ENCODE assay signal across 15 mouse cellular contexts in the genomic region with DNA sequence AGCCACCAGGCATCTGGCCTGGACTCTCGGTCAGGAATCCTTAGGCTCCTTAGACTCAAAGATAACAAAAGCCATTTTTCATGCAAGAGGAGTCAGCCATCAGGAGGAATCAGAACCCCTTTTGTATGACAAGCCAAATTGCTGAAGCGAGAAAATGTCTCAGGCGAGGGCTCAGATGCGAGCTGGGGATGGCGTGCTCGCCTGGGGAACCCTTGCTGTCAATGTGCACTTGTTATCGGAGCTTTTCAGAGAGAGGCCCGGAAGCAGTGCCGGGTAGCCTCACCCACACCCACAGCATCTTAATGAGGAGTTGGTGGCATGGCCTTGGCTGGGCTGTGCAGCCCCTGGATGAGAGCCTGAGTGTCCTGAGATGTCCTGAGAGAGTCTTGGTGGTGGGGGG. TPM values are rescaled to one million over a fixed set of nuclear protein-coding genes. Genes with fewer than 3 reads are reported as not detected.
A peak's percentile ranks its signal among the peaks of the same experiment; 100 is the strongest.
DNase-seq lines count a peak whose midpoint lies in the region; ATAC-seq lines count a peak whose summit lies in the region.
"Had no signal": no experiment of that assay in that cellular context is flagged by ENCODE, and none has a peak within 500 bp of the region (broad histone marks: within the 10 kb centered on the region; RNA-seq: fewer than 3 reads in every experiment).

No protein-coding gene starts in this region.

- H3K4me1 ChIP-seq in hindbrain, embryonic 10.5 days (replicated peaks) = peaks cover 68% of the 10 kb centered on the region
- peaks cover 72% of the 10 kb centered on the region for H3K4me1 ChIP-seq in midbrain, embryonic 10.5 days
- peaks cover 71% of the 10 kb centered on the region for H3K4me1 ChIP-seq in neural tube, embryonic 15.5 days
- H3K4me1 ChIP-seq: heart, embryonic 12.5 days had no signal

- H3K9me3 ChIP-seq in hindbrain, embryonic 10.5 days = no peaks in the 10 kb centered on the region
- no peaks in the 10 kb centered on the region for H3K9me3 ChIP-seq in midbrain, embryonic 10.5 days (replicated peaks)
- H3K9me3 ChIP-seq in neural tube, embryonic 15.5 days (replicated peaks) = no peaks in the 10 kb centered on the region
- H3K9me3 ChIP-seq: heart, embryonic 12.5 days; kidney, embryonic 15.5 days had no signal

- no peak overlapping the region for H3K9ac ChIP-seq in neural tube, embryonic 15.5 days (replicated peaks)
- H3K9ac ChIP-seq: heart, embryonic 12.5 days; kidney, embryonic 15.5 days had no signal

- H3K4me3 ChIP-seq in hindbrain, embryonic 10.5 days = no peak overlapping the region
- H3K4me3 ChIP-seq in midbrain, embryonic 10.5 days = no peak overlapping the region
- H3K4me3 ChIP-seq in neural tube, embryonic 15.5 days (replicated peaks) = no peak overlapping the region
- H3K4me3 ChIP-seq: heart, embryonic 12.5 days; kidney, embryonic 15.5 days had no signal

- H3K36me3 ChIP-seq in hindbrain, embryonic 10.5 days = no peaks in the 10 kb centered on the region
- H3K36me3 ChIP-seq in midbrain, embryonic 10.5 days = peaks cover 9% of the 10 kb centered on the region
- H3K36me3 ChIP-seq in neural tube, embryonic 15.5 days = no peaks in the 10 kb centered on the region
- H3K36me3 ChIP-seq: heart, embryonic 12.5 days; kidney, embryonic 15.5 days had no signal

- intact Hi-C loops in heart, postnatal 36 days (cut with DNase I) = no loop called here

- H3K27me3 ChIP-seq in hindbrain, embryonic 10.5 days (ENCODE audit: insufficient read depth, poor library complexity, severe bottlenecking) = 0 out of 2 replicates have a peak, but pooled peaks cover 6% of the 10 kb centered on the region
- peaks cover 12% of the 10 kb centered on the region for H3K27me3 ChIP-seq in midbrain, embryonic 10.5 days (ENCODE audit: low read depth, poor library complexity, severe bottlenecking)
- no peaks in the 10 kb centered on the region for H3K27me3 ChIP-seq in neural tube, embryonic 15.5 days (replicated peaks)
- H3K27me3 ChIP-seq: kidney, embryonic 15.5 days; Patski had no signal

- H3K27ac ChIP-seq in hindbrain, embryonic 10.5 days = peak overlapping the region; percentile 73
- peak overlapping the region; percentile 24; the same call in 1 of the 2 replicates for H3K27ac ChIP-seq in midbrain, embryonic 10.5 days (replicated peaks)
- H3K27ac ChIP-seq in neural tube, embryonic 15.5 days (replicated peaks) = peak overlapping the region; percentile 74
- H3K27ac ChIP-seq: kidney, embryonic 15.5 days had no signal

- no peak overlapping the region for H3K4me2 ChIP-seq in neural tube, embryonic 15.5 days
- H3K4me2 ChIP-seq: heart, embryonic 12.5 days; kidney, embryonic 15.5 days had no signal

- WGBS in hindbrain, embryonic 10.5 days = 44% methylated on average over 9 of the region's 9 CpGs
- 43% methylated on average over 9 of the region's 9 CpGs for WGBS in midbrain, embryonic 10.5 days
- 25% methylated on average over 9 of the region's 9 CpGs for WGBS in neural tube, embryonic 15.5 days

- DNase-seq in layer of hippocampus, postnatal 14 days (ENCODE audit: low spot score in 2 of 2) = peak; percentile 54 to 67
- no peak for DNase-seq in layer of hippocampus, adult 9-10 months (ENCODE audit: low spot score)
- DNase-seq in hindbrain, embryonic 10.5 days (ENCODE audit: low spot score) = no peak
- DNase-seq in midbrain, embryonic 10.5 days (ENCODE audit: low spot score) = no peak
- DNase-seq in heart, postnatal 36 days = no peak
- no peak for DNase-seq in thymus, postnatal 14 days
- DNase-seq: embryo, embryonic 11 days; gastrocnemius, postnatal 25 days; lung, adult 18-20 months had no signal

- ATAC-seq in neural tube, embryonic 15.5 days (ENCODE audit: low FRiP score) = no peak
- ATAC-seq: Patski had no signal

RNA-seq across cellular contexts. Expression of a gene that starts 15.5 kb away (rescaled TPM):
- total RNA-seq in layer of hippocampus, postnatal 14 days (2021) = 10 to 100 TPM; 49.6 to 62.6 TPM
- polyA plus RNA-seq in hindbrain, embryonic 10.5 days (2016; fragmentation: Nextera tagmentation; extraction: Ambion mirVana) = 8.9 and 15.7 TPM in 2 replicates
- 8.9 and 14.3 TPM in 2 replicates for polyA plus RNA-seq in midbrain, embryonic 10.5 days (2016; fragmentation: Nextera tagmentation; extraction: Ambion mirVana)
- 43.2 and 52.5 TPM in 2 replicates for polyA plus RNA-seq in neural tube, embryonic 15.5 days (2015; fragmentation: Nextera tagmentation; extraction: Ambion mirVana)
- under 1 TPM in 1 of 2 experiments, not detected in 1; 0.08 TPM for total RNA-seq in heart, postnatal 36 days (2021)
- total RNA-seq: CH12.LX; megakaryocyte, adult 5-6 weeks had no signal

Comparison
In these comparisons a context has a peak if more than half of its experiments do, and no peak if none do; other contexts are left out.
1. DNase-seq: peak in layer of hippocampus, postnatal 14 days (2 of 2); none in layer of hippocampus, adult 9-10 months (single experiment), hindbrain, embryonic 10.5 days (single experiment), midbrain, embryonic 10.5 days (single experiment), heart, postnatal 36 days (0 of 2) and thymus, postnatal 14 days (single experiment).
2. H3K27ac ChIP-seq: peak in every context shown above with its lines; median percentile 74 in neural tube, embryonic 15.5 days; 73 in hindbrain, embryonic 10.5 days; 24 in midbrain, embryonic 10.5 days.